Mouse (Mus musculus): ENCODE measurements around the gene Akt3.

- TF ChIP-seq CTCF (conservative IDR thresholded peaks at IDR 0.05; ENCODE audit: insufficient read depth, insufficient read length, low read depth, low read length), result no peak
- no peak for TF ChIP-seq POLR2A (IDR thresholded peaks at IDR 0.05; ENCODE audit: low read depth, low read length)
These were observed 262.6 kb downstream of the Akt3 start for GRCm38 (mm10) chr1:176995419-176995775.
